Mouse (Mus musculus) limb, embryonic 15.5 days (tissue): Measurements from ENCODE around the gene Lmntd1. TPM values are rescaled to one million over a fixed set of nuclear protein-coding genes. Genes with fewer than 3 reads are reported as not detected.
A peak's percentile ranks its signal among the peaks of the same experiment; 100 is the strongest.

Experiments used
- ATAC-seq: fragments of 200-750 bp; cut with Nextera tagmentation; 2 replicates; pipeline ENCODE4 v1.8.0; 2017; ENCODE audit warnings: low read depth, moderate TSS enrichment; ENCODE audit not compliant: insufficient number of reproducible peaks, low FRiP score, low TSS enrichment
- H3K27ac ChIP-seq: fragments of 300-500 bp; sonication (generic); 2 replicates; pipeline ENCODE4 v1.5.1; 2015; ENCODE audit warnings: moderate library complexity, mild to moderate bottlenecking, inconsistent platforms
- H3K27me3 ChIP-seq: fragments of 300-500 bp; sonication (generic); 2 replicates; pipeline ENCODE4 v1.6.1; 2015; ENCODE audit warnings: inconsistent platforms
- H3K36me3 ChIP-seq: fragments of 300-500 bp; sonication (generic); 2 replicates; pipeline ENCODE4 v1.6.1; 2015; ENCODE audit warnings: inconsistent platforms
- H3K4me1 ChIP-seq: fragments of 300-500 bp; sonication (generic); 2 replicates; pipeline ENCODE4 v1.6.1; 2015; ENCODE audit warnings: inconsistent platforms
- H3K4me2 ChIP-seq: fragments of 300-500 bp; sonication (generic); 2 replicates; pipeline ENCODE4 v1.6.1; 2015; ENCODE audit warnings: mild to moderate bottlenecking, inconsistent platforms
- H3K4me3 ChIP-seq: fragments of 300-500 bp; sonication (generic); 2 replicates; pipeline ENCODE4 v1.5.1; 2015; ENCODE audit warnings: mild to moderate bottlenecking, inconsistent platforms
- H3K9ac ChIP-seq: fragments of 300-500 bp; sonication (generic); 2 replicates; pipeline ENCODE4 v1.6.1; 2015; ENCODE audit warnings: inconsistent platforms
- H3K9me3 ChIP-seq: fragments of 300-500 bp; sonication (generic); 2 replicates; pipeline ENCODE4 v1.6.1; 2016; ENCODE audit warnings: inconsistent platforms
- WGBS: fragments of 180-500 bp; shearing (Covaris S2); methylation state at CpG from one replicate; pipeline ENCODE4 v1.1.7; 2015; 5-methylcytosine and 5-hydroxymethylcytosine counted together
- polyA plus RNA-seq: library from polyadenylated mRNA; unstranded; fragments of >200 nt; fragmentation: Nextera tagmentation; extraction: Ambion mirVana; gene quantifications from 2 replicates; pipeline ENCODE4 v1.2.1, GENCODE M21; 2015

Lmntd1 gene
- polyA plus RNA-seq, 1 experiment from 2014 or later, result 0.86 TPM

DNA sequence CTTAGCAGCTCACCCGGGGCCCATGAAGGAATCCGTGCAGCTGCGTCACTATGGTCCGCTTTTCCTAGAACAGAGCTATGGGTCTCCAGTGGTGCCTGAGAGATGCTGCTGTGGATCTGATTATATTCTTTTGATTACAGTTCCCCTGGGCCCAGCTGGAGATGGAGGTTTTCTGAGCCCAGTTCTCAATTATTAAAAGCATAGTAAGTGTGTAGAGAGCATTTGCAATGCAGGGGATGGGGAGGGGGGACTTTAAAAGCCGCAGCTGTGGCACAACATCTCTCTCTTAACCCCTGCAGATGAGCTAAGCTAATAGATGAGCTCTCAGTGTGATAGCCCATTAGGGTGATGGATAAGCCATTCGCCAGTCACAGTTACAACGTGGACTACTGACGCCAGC is 233.2 kb downstream of the Lmntd1 start:
- no peaks in the 10 kb centered on the region for H3K9me3 ChIP-seq

DNA sequence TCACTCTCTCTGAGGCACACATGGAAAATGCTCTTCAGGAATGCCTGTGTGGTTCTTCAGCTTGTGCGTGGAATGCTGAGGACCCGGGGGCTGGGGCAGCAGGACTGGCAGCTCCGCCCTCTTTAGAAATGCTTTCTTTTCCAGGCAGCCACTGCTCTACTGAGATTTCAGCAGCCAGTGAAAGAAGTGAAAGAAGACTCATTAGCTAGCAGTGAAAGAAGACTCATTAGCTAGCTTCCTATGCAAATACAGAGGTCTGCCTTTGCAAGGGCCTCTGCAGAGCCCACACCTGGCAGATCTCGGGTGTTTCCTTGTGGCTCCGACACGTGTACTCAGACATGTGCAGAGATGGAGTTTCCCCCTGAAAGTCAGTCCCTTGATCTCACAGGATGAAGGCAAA is 234.9 kb downstream of the Lmntd1 start:
- H3K9ac ChIP-seq, result no peak overlapping the region
- H3K27me3 ChIP-seq, result no peaks in the 10 kb centered on the region
- H3K36me3 ChIP-seq, result no peaks in the 10 kb centered on the region
- no peak overlapping the region for H3K4me3 ChIP-seq
- ATAC-seq, result no peak
- no peaks in the 10 kb centered on the region for H3K9me3 ChIP-seq
- no peak overlapping the region for H3K4me2 ChIP-seq
- H3K27ac ChIP-seq, result no peak overlapping the region
- peaks cover 16% of the 10 kb centered on the region for H3K4me1 ChIP-seq
- 35% methylated on average over 6 of the region's 6 CpGs for whole genome bisulfite sequencing

More for the DNA sequence above, 233.2 kb downstream of the Lmntd1 start:
- Histone ChIP-seq H3K4me3 (no peak overlapping the region), H3K9ac (no peak overlapping the region), H3K27ac (no peak overlapping the region; the same call in 1 of the 2 replicates), H3K4me2 (no peak overlapping the region), H3K27me3 (no peaks in the 10 kb centered on the region), H3K4me1 (peaks cover 16% of the 10 kb centered on the region), H3K36me3 (no peaks in the 10 kb centered on the region)
- ATAC-seq, result no peak
- WGBS, result 74% methylated on average over 8 of the region's 8 CpGs

DNA sequence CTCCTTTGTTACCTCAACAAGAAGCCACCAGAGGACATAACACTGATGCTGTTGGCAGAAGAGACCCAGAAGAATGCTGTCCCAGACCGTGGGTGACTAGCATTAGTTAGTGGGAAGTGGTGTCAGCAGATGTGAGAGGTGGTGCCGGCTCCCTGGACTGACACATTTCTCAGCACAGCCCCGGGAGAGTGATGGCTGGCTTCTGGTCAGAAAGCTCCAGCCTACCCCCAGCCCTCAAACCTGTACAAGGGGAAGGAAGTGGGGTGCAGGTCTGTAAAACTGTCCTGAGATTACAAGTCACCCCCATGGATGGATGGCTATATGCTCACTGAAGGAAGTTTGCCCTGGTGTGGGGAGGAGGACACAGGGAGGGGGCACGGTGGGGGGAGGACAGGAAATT is 235.4 kb downstream of the Lmntd1 start:
- no peaks in the 10 kb centered on the region for H3K36me3 ChIP-seq
- H3K4me1 ChIP-seq, result peaks cover 20% of the 10 kb centered on the region
- H3K27ac ChIP-seq, result no peak overlapping the region
- H3K4me2 ChIP-seq, result no peak overlapping the region
- no peak for ATAC-seq
- H3K4me3 ChIP-seq, result no peak overlapping the region
- H3K9ac ChIP-seq, result no peak overlapping the region
- no peaks in the 10 kb centered on the region for H3K9me3 ChIP-seq
- WGBS, result 50% methylated on average over 4 of the region's 4 CpGs
- no peaks in the 10 kb centered on the region for H3K27me3 ChIP-seq

DNA sequence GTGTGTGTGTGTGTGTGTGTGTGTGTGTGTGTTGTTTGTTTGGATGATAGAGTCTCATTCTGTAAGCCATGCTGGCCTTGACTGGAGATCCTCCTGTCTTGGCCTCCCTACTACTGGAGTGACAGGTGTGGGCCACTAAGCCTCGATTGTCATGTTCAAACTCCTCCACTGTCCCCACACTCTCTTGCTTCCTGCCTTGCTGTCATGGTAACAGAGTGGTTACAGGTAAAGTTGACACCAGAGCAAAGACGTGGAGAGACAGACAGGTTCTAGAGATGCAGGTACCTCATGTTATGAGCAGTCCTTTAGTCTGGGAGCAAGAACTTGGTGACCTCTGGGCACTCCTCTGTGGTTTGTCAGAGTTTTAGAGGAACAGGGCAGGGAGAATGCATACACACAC is 239.7 kb downstream of the Lmntd1 start:
- Histone ChIP-seq H3K27ac (no peak overlapping the region), H3K9ac (no peak overlapping the region), H3K4me1 (peaks cover 19% of the 10 kb centered on the region), H3K27me3 (no peaks in the 10 kb centered on the region), H3K4me2 (no peak overlapping the region), H3K9me3 (no peaks in the 10 kb centered on the region), H3K36me3 (no peaks in the 10 kb centered on the region), H3K4me3 (no peak overlapping the region)
- ATAC-seq, result no peak
- 70% methylated on average over 2 of the region's 2 CpGs for WGBS

DNA sequence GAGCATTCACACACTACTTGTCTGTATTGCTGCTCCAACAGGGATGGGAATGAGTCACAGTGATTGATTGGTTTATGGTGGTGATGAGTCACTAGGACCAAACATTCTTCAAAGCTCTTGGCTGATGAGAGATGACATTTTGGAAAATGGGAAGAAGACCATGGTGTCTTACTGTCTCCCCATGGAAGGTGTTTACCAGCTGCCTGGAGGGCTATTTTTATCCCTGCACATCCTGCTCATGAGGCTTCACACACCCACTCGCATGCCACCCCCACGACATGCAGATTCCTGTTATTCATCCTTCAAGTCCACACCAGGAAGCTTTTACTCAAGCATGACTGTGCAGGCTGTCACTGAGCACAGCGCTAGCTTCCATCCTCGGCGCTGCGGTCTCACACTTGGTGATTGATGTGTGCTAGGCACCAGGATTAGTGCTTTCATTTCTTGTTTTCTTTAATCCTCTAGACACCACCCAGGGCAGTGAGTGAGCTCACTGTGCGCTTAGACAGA is 240.4 kb downstream of the Lmntd1 start:
- Histone ChIP-seq H3K4me1 (peaks cover 19% of the 10 kb centered on the region; the same call in 1 of the 2 replicates), H3K4me3 (no peak overlapping the region), H3K27me3 (no peaks in the 10 kb centered on the region), H3K27ac (no peak overlapping the region), H3K36me3 (no peaks in the 10 kb centered on the region), H3K4me2 (no peak overlapping the region), H3K9ac (no peak overlapping the region), H3K9me3 (no peaks in the 10 kb centered on the region)
- no peak for ATAC-seq
- 48% methylated on average over 7 of the region's 7 CpGs for WGBS

DNA sequence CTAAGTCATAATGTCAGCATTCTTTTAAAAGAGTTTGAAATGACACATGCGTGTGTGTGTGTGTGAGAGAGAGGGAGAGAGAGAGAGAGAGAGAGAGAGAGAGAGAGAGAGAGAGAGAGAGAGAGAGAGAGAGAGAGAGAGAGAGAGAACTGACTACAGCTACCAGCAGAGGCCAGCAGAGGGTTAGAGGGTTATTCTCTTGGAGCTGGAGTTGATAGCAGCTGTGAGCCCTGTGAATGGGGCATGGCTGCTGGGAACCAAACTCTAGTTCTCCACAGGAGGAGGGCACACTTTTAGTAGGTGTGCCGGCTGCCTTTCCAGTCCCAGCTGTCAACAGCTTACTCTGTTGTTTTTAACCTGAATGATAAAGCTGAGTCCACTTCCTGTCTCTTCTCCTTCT is 242.1 kb downstream of the Lmntd1 start:
- no peak for ATAC-seq
- no peak overlapping the region for H3K27ac ChIP-seq
- H3K9ac ChIP-seq, result no peak overlapping the region
- H3K36me3 ChIP-seq, result no peaks in the 10 kb centered on the region
- H3K4me2 ChIP-seq, result no peak overlapping the region
- H3K4me1 ChIP-seq, result peaks cover 15% of the 10 kb centered on the region; the same call in 1 of the 2 replicates
- H3K4me3 ChIP-seq, result no peak overlapping the region
- H3K27me3 ChIP-seq, result no peaks in the 10 kb centered on the region
- no peaks in the 10 kb centered on the region for H3K9me3 ChIP-seq
- WGBS, result 44% methylated on average over 2 of the region's 2 CpGs

DNA sequence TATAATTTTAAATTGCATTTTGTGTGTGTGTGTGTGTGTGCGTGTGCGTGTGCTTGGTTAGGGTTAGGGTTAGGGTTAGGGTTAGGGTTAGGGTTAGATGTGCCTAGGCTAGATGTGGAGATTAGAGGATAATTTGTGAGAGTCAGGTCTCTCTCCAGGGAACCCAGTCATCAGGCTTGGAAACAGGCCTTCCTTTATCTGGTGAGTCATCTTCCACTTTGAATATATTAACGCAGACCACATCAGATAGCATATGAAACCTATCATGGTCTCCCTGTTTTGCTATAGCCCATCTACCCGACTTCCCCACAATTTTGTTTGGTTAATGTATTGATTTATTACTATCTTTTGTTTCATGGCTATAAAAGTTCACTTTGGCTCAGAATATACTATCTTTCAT is 242.5 kb downstream of the Lmntd1 start:
- no peak overlapping the region for H3K4me3 ChIP-seq
- no peaks in the 10 kb centered on the region for H3K36me3 ChIP-seq
- H3K9me3 ChIP-seq, result no peaks in the 10 kb centered on the region
- no peaks in the 10 kb centered on the region for H3K27me3 ChIP-seq
- no peak overlapping the region for H3K9ac ChIP-seq
- WGBS, result 77% methylated on average over 4 of the region's 4 CpGs
- H3K4me2 ChIP-seq, result no peak overlapping the region
- H3K27ac ChIP-seq, result no peak overlapping the region
- no peak for ATAC-seq
- H3K4me1 ChIP-seq, result peaks cover 15% of the 10 kb centered on the region; the same call in 1 of the 2 replicates

DNA sequence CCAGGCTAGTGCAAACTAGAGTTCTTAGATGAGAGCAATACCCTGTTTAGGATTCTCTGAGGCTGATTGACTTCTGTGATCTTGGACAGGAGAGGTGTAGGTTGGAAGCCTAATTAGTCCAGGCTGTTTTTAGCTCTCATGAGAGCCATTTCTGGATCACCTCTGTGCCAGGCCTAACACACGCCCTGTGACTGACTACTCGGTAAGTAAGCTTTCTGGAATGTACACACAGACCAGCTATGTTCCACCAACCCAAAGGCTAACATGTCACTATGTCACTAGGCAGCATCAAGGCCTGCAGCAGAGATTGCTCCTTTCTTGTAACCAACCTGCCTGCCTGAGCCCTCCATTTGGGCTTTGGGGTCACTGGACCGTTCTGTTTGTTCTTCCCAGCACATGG is 243.8 kb downstream of the Lmntd1 start:
- no peak overlapping the region for H3K4me3 ChIP-seq
- H3K4me1 ChIP-seq, result peaks cover 15% of the 10 kb centered on the region; the same call in 1 of the 2 replicates
- ATAC-seq, result no peak
- no peak overlapping the region for H3K9ac ChIP-seq
- H3K9me3 ChIP-seq, result no peaks in the 10 kb centered on the region
- H3K27ac ChIP-seq, result peak overlapping the region; percentile 22; the same call in 1 of the 2 replicates
- WGBS, result 56% methylated on average over 3 of the region's 3 CpGs
- no peaks in the 10 kb centered on the region for H3K27me3 ChIP-seq
- no peaks in the 10 kb centered on the region for H3K36me3 ChIP-seq
- no peak overlapping the region for H3K4me2 ChIP-seq

DNA sequence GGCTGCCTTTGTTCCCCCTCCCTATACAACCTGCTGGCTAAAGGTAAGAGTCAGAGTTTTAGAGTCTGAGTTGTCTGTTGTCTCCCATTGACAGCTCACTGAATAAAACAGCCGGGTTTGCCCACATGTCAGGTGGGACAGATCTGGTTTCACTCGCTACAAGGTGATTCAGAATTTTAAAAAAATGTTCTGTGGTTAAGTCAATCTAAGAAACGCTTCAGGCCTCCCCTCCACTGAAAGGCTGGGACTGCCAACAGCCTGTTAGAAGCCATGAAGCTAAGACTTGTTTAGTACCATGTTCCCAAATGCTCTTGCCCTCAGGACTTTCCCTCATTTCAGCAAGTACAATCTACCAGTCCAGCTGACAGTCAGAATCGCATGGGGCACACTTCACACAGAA is 244.8 kb downstream of the Lmntd1 start:
- no peaks in the 10 kb centered on the region for H3K27me3 ChIP-seq
- no peaks in the 10 kb centered on the region for H3K9me3 ChIP-seq
- H3K4me3 ChIP-seq, result no peak overlapping the region
- 30% methylated on average over 4 of the region's 4 CpGs for WGBS
- H3K4me1 ChIP-seq, result peaks cover 20% of the 10 kb centered on the region
- ATAC-seq, result no peak
- H3K27ac ChIP-seq, result no peak overlapping the region
- no peak overlapping the region for H3K4me2 ChIP-seq
- H3K9ac ChIP-seq, result no peak overlapping the region
- H3K36me3 ChIP-seq, result no peaks in the 10 kb centered on the region

DNA sequence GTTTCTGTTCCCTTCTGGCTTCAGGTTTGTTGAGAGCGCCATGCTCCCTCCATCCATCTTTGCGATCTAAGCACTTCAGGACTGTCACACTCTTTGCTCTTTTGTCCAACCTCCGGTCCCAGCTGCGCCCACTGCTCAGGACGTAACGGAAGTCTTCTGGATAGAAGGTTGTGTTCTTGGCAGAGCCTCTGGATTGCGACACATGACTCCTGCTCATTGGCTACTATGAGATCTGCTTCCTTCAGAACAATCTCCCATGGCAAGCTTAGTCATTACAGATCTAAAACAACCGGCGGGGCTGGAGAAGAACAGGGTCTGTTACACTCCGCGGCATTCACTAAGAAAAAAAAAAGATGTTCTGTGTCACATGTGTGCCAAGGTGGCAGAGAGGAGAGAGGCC is 247.6 kb downstream of the Lmntd1 start:
- no peaks in the 10 kb centered on the region for H3K36me3 ChIP-seq
- no peaks in the 10 kb centered on the region for H3K27me3 ChIP-seq
- no peaks in the 10 kb centered on the region for H3K9me3 ChIP-seq
- H3K27ac ChIP-seq, result no peak overlapping the region
- no peak overlapping the region for H3K4me2 ChIP-seq
- ATAC-seq, result no peak
- WGBS, result 91% methylated on average over 11 of the region's 11 CpGs
- H3K4me3 ChIP-seq, result no peak overlapping the region
- H3K9ac ChIP-seq, result no peak overlapping the region
- peaks cover 31% of the 10 kb centered on the region for H3K4me1 ChIP-seq

DNA sequence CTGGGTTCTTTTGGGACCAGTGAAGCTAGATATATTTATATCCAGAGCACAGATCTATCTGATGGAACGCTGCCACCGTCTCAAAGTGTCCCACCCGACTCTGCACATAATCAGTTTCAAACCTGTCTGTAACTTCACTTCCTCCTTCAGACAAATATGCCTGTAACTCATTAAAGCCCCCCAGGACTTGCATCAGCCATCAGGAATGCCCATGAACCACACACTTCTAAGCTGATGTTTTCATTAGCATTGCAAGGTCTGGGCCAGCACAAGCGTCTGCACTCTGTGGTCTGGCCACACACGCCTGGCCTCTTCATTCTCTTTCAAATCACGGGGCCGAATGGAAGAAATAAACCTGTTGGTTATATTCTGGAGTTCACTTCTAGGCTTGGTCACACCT is 250.4 kb downstream of the Lmntd1 start:
- Histone ChIP-seq H3K27ac (peak overlapping the region; percentile 73), H3K9me3 (no peaks in the 10 kb centered on the region), H3K36me3 (no peaks in the 10 kb centered on the region), H3K27me3 (no peaks in the 10 kb centered on the region), H3K4me2 (no peak overlapping the region), H3K4me3 (no peak overlapping the region), H3K9ac (no peak overlapping the region), H3K4me1 (peaks cover 41% of the 10 kb centered on the region)
- no peak; the same call in 1 of the 2 replicates for ATAC-seq
- WGBS, result 29% methylated on average over 7 of the region's 7 CpGs

DNA sequence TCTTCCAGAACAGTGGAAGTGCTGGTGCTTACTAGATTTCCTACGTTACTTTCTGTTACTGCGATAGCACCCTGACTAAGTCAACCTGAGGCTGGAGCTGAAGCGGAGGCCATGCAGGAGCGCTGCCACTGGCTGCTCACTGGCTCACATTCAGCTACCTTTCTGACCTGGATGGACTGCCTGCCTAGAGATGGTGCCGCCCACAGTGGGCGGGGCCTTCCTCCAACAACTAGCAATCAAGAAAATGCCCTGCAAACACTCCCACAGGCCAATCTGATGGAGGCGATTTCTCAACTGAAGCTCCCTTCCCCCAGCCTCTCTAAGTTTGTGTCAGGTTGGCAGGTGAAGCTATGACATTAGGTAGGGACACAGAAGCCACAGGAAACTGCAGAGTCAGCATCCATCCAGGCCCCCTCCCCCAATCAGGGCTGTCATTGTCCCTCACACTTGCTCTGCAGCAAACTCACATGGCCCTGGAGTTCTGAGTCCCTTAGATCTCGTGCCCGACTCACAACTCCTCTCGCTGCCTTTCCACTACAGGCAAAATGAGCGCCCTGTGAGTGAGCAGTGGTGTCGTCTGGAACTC is 252.9 kb downstream of the Lmntd1 start:
- no peaks in the 10 kb centered on the region for H3K9me3 ChIP-seq
- H3K4me3 ChIP-seq, result no peak overlapping the region
- ATAC-seq, result no peak
- WGBS, result 66% methylated on average over 12 of the region's 12 CpGs
- H3K36me3 ChIP-seq, result no peaks in the 10 kb centered on the region
- peaks cover 50% of the 10 kb centered on the region for H3K4me1 ChIP-seq
- no peak overlapping the region for H3K4me2 ChIP-seq
- no peaks in the 10 kb centered on the region for H3K27me3 ChIP-seq
- H3K9ac ChIP-seq, result no peak overlapping the region
- 0 out of 2 replicates have a peak overlapping the region, but pooled peaks have one; percentile 1 for H3K27ac ChIP-seq
